Mouse (Mus musculus) intestine, postnatal 0 days (tissue): ENCODE measurements around the gene Pla2g7. TPM values are rescaled to one million over a fixed set of nuclear protein-coding genes. Genes with fewer than 3 reads are reported as not detected.

Source experiments
- ATAC-seq: fragments of 200-750 bp; cut with Nextera tagmentation; 2 replicates; pipeline ENCODE4 v1.8.0; 2017; ENCODE audit warnings: mild to moderate bottlenecking, moderate TSS enrichment, moderate library complexity
- H3K27ac ChIP-seq: fragments of 300-500 bp; sonication (generic); 2 replicates; pipeline ENCODE4 v1.5.1; 2014; ENCODE audit warnings: mild to moderate bottlenecking, low read depth, low read length, moderate library complexity
- H3K27me3 ChIP-seq: fragments of 300-500 bp; sonication (generic); replicated peaks from 2 replicates; pipeline ENCODE4 v1.6.1; 2014; ENCODE audit warnings: low read length, mixed read lengths; ENCODE audit not compliant: control insufficient read depth, insufficient read depth
- H3K36me3 ChIP-seq: fragments of 300-500 bp; sonication (generic); 2 replicates; pipeline ENCODE4 v1.6.1; 2014; ENCODE audit warnings: mild to moderate bottlenecking, moderate library complexity; ENCODE audit not compliant: control insufficient read depth, insufficient read depth
- H3K4me1 ChIP-seq: fragments of 300-500 bp; sonication (generic); replicated peaks from 2 replicates; pipeline ENCODE4 v1.6.1; 2014; ENCODE audit warnings: antibody characterized with exemption, low read length, mixed read lengths; ENCODE audit not compliant: control insufficient read depth, insufficient read depth
- H3K4me2 ChIP-seq: fragments of 300-500 bp; sonication (generic); replicated peaks from 2 replicates; pipeline ENCODE4 v1.6.1; 2014; ENCODE audit warnings: low read depth, mild to moderate bottlenecking, moderate library complexity
- H3K4me3 ChIP-seq: fragments of 300-500 bp; sonication (generic); 2 replicates; pipeline ENCODE4 v1.5.1; 2014; ENCODE audit warnings: low read depth, low read length
- H3K9ac ChIP-seq: fragments of 300-500 bp; sonication (generic); 2 replicates; pipeline ENCODE4 v1.6.1; 2014; ENCODE audit warnings: mild to moderate bottlenecking, low read depth, low read length
- H3K9me3 ChIP-seq: fragments of 300-500 bp; sonication (generic); 2 replicates; pipeline ENCODE4 v1.6.1; 2016; ENCODE audit warnings: mixed run types; ENCODE audit not compliant: control insufficient read depth
- CTCF ChIP-seq: sonication (generic); IDR thresholded peaks from 2 replicates; pipeline ENCODE4 v1.5.1; 2016; ENCODE audit warnings: low read depth, mild to moderate bottlenecking, control low read depth, antibody characterized with exemption, moderate library complexity
- WGBS: fragments of 180-500 bp; shearing (Covaris S2); extraction: QIAGEN DNeasy Blood & Tissue Kit; methylation state at CpG from one replicate; pipeline ENCODE4 v1.1.7; 2014; 5-methylcytosine and 5-hydroxymethylcytosine counted together
- polyA plus RNA-seq: library from polyadenylated mRNA; unstranded; fragments of >200 nt; fragmentation: Nextera tagmentation; extraction: Ambion mirVana; gene quantifications from 2 replicates; pipeline ENCODE4 v1.2.1, GENCODE M21; 2015

Pla2g7 gene
- 27.9 and 31.9 TPM in 2 replicates for polyA plus RNA-seq

GRCm38 (mm10) chr17:43567992-43568888 is at the start of gene Pla2g7:
Gene Pla2g7, plus strand, starts transcription at chr17:43568098.
- Histone ChIP-seq H3K9ac (peak within 1 kb of the TSS; percentile 54), H3K27ac (peak within 1 kb of the TSS; percentile 46), H3K36me3 (no peaks in the 10 kb centered on the region), H3K4me2 (peak within 1 kb of the TSS; percentile 87), H3K4me1 (no peaks in the 10 kb centered on the region), H3K4me3 (peak within 1 kb of the TSS; percentile 44), H3K27me3 (no peaks in the 10 kb centered on the region), H3K9me3 (no peaks in the 10 kb centered on the region)
- TF ChIP-seq CTCF, result no peak
- 1% methylated on average over 34 of the region's 34 CpGs for WGBS
- ATAC-seq, result peak; percentile 29; the same call in 1 of the 2 replicates

GRCm38 (mm10) chr17:43518644-43519409 is 49.1 kb upstream of the Pla2g7 start:
- H3K27ac ChIP-seq, result no peak overlapping the region
- H3K4me3 ChIP-seq, result no peak overlapping the region
- H3K9me3 ChIP-seq, result no peaks in the 10 kb centered on the region
- ATAC-seq, result peak; percentile 85
- TF ChIP-seq CTCF, result peak; percentile 89
- H3K4me1 ChIP-seq, result no peaks in the 10 kb centered on the region
- no peaks in the 10 kb centered on the region for H3K36me3 ChIP-seq
- WGBS, result 23% methylated on average over 18 of the region's 18 CpGs
- no peaks in the 10 kb centered on the region for H3K27me3 ChIP-seq
- H3K4me2 ChIP-seq, result 0 out of 2 replicates have a peak overlapping the region, but pooled peaks have one; percentile 18
- no peak overlapping the region for H3K9ac ChIP-seq

GRCm38 (mm10) chr17:43520166-43520565 is 47.7 kb upstream of the Pla2g7 start:
- no peak for TF ChIP-seq CTCF
- no peak for ATAC-seq
- Histone ChIP-seq H3K9ac (no peak overlapping the region), H3K27ac (no peak overlapping the region), H3K9me3 (no peaks in the 10 kb centered on the region), H3K4me2 (no peak overlapping the region), H3K4me1 (no peaks in the 10 kb centered on the region), H3K36me3 (no peaks in the 10 kb centered on the region), H3K4me3 (no peak overlapping the region), H3K27me3 (no peaks in the 10 kb centered on the region)
- 74% methylated on average over 3 of the region's 3 CpGs for WGBS

GRCm38 (mm10) chr17:43530507-43530906 is 37.4 kb upstream of the Pla2g7 start:
- ATAC-seq, result no peak
- no peaks in the 10 kb centered on the region for H3K9me3 ChIP-seq

GRCm38 (mm10) chr17:43531192-43531591 is 36.7 kb upstream of the Pla2g7 start:
- H3K36me3 ChIP-seq, result no peaks in the 10 kb centered on the region
- TF ChIP-seq CTCF, result no peak
- no peak overlapping the region for H3K9ac ChIP-seq
- H3K4me2 ChIP-seq, result no peak overlapping the region
- 96% methylated on average over 4 of the region's 4 CpGs for WGBS
- H3K9me3 ChIP-seq, result no peaks in the 10 kb centered on the region
- H3K27ac ChIP-seq, result no peak overlapping the region
- no peak for ATAC-seq
- H3K4me3 ChIP-seq, result no peak overlapping the region
- H3K27me3 ChIP-seq, result no peaks in the 10 kb centered on the region
- no peaks in the 10 kb centered on the region; the same call in 1 of the 2 replicates for H3K4me1 ChIP-seq

More at GRCm38 (mm10) chr17:43530507-43530906, 37.4 kb upstream of the Pla2g7 start:
- Histone ChIP-seq H3K4me3 (no peak overlapping the region), H3K27me3 (no peaks in the 10 kb centered on the region), H3K36me3 (no peaks in the 10 kb centered on the region), H3K27ac (no peak overlapping the region), H3K9ac (no peak overlapping the region), H3K4me1 (no peaks in the 10 kb centered on the region; the same call in 1 of the 2 replicates), H3K4me2 (no peak overlapping the region)
- no peak for TF ChIP-seq CTCF
- WGBS, result 90% methylated on average over 2 of the region's 2 CpGs
